Mouse (Mus musculus) Muller cell, postnatal 12 days (primary cell): ENCODE results near the gene Sptbn4.

Experiments used
- DNase-seq: peaks from one replicate; pipeline ENCODE4 v3.0.0-alpha.2; 2015; ENCODE audit errors: inconsistent ontology term

The Sptbn4 gene

GRCm38 (mm10) chr7:27474490-27474954 is 27.0 kb upstream of the Sptbn4 start:
- DNase-seq = peak; percentile 99

- no peak for DNase-seq
These were observed 26.5 kb upstream of the Sptbn4 start for GRCm38 (mm10) chr7:27473835-27474489.

DNA sequence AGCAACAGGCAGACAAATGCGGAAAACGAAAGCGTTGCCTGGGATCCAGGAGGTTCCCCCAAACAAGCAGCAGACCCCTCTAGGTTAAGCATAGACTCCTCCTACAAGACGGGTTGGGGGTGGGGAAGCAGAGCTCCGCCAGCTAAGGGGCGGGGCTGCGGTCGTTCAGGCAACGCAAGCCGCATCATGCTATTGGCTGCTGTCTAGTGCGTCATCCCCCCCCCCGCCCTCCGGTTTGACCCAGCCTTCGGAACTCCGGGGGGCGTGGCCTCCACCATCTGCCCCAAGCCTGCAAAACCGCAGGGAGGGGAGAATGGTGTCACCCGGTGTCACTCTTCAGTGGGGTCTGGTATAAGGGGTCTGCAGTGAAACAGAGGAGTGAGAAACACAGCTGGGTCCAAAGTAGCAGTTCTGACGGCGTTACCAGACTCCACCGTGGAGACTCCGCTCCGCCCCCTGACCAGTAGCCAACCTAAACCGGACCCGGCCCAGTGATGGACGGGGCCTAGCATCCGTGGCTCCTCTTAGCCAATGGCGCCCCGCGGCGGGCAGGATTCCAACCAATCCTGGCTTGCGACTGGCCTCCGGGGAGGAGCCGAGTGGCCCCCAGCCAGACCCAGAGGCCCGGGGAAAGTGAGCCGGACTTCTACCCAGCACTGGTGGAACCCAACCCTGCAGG is 25.8 kb upstream of the Sptbn4 start, which contains the start of gene Sertad3:
Gene Sertad3, plus strand, starts transcription at position 613 of the 679 bp plus-strand sequence.
- DNase-seq = peak; percentile 100

- no peak for DNase-seq
These were observed 25.1 kb upstream of the Sptbn4 start for GRCm38 (mm10) chr7:27472596-27472995.

- no peak for DNase-seq
These were observed 24.1 kb upstream of the Sptbn4 start for GRCm38 (mm10) chr7:27471390-27472120.

- no peak for DNase-seq
These were observed 20.2 kb upstream of the Sptbn4 start for GRCm38 (mm10) chr7:27467648-27468047.

- no peak for DNase-seq
These were observed 13.0 kb upstream of the Sptbn4 start for GRCm38 (mm10) chr7:27460477-27460876.

GRCm38 (mm10) chr7:27459640-27460039 is 12.2 kb upstream of the Sptbn4 start:
- no peak for DNase-seq

- no peak for DNase-seq
These were observed 11.1 kb upstream of the Sptbn4 start for GRCm38 (mm10) chr7:27458614-27459013.

DNA sequence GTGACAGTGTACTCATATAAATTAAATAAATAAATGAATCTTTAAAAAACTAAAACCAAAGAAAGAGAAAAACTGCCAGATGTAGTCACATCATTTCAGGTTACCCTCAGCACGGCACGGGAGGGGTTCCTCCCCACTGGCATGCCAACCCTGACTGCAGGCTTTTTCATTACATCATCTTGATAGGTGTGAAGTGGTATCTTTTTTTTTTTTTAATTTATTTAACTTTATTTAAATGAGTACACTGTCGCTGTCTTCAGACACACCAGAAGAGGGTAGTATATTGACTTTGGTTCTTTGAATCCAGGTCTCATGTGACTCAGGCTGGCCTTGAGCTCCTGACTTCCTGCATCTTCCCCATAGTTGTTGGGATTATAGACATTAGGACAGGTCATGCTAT is 7.8 kb upstream of the Sptbn4 start:
- no peak for DNase-seq

- no peak for DNase-seq
These were observed 7.1 kb upstream of the Sptbn4 start for GRCm38 (mm10) chr7:27454461-27455121.

DNA sequence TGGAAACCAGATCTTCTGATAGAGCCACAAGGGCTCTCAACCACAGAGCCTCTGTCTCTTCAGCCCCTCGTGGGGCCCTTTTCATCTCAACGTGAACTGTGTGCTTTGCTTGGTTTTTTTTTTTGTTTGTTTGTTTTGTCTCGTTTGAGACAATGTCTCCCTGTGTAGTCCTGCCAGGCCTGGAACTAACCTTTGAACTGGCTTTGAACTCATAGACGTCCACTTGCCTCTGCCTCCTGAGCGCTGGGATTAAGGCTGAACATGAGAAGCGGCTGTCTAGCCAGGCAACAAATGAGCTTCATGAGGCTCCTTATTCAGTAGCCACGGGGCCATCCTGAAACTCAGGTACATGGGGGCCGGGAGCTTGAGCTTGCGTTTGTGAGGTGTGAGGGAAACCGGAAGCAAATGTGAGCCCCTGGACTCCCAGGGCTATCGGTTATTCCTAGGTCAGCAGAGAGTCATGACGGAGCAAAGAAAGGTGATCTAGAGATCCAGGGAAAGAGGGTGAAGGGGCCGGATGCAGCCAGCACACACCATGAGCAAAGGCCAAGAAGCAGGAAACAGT is 4.8 kb upstream of the Sptbn4 start:
- DNase-seq = no peak

GRCm38 (mm10) chr7:27451359-27451758 is 3.9 kb upstream of the Sptbn4 start:
- no peak for DNase-seq

DNA sequence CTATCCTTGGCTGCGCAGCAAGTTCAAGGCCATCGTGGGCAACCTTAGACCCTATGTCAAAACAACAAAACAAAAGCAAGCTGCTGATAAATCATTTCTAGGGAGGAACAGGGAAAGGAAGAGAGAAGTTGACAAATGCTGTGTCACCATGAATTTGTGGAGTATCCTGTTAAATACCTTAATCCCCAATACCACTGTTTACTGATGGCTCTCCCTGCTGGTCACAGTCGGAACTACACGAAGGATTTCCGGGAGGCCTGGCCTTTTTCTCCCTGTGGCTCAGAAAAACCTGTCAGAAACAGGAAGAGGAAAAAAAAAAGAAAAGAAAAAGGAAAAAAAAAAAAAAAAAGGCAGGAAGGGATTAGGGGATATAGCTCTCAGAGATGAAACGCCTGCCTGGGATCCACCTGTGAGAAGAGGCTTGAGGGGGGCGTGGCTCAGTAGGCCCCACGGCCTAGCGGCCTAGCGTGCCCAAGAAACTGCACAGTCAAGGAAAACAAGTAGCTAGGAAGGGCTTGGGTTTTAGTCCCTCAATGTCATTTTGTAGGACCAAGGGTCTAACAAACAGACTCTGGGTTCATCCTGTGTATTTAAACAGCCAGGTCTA is 1.9 kb upstream of the Sptbn4 start:
- peak; percentile 36 for DNase-seq

DNA sequence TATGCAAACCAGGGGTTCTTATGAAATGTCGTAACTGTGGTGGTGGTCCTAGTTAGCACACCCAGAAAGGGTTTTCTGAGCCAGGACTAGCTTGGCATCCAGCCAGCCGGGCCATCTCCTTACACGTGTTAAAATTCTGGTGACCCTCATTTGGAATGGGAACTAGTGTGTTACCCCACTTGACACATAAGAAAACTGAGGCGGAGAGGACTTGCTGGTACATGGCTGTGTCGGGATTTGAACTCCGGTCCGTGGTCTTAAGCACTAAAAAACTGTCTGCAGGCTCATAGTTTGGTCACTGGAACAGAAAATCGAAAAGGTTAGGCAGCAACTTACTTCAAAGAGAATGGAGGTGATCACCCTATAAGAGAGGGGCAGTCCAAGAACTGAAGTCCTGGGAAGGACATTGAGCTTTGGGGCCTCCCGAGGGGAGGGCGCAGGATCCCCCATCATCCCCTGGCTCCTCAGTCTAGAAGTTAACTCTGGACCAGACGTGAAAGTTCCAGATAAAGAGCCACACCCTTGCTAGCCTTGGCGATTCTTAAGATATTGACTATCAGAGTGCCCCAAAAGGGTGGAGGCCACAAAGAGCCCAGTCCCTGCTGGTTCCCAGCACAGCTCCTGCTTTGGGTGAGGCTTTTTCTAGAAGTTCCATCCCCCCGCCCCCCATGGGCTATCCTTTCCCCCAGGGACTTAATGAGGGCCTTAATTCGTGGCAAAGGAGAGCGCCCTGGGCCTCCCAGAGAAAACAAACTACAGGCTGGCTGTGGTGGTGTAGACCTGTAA is 1.1 kb upstream of the Sptbn4 start:
- no peak for DNase-seq

DNA sequence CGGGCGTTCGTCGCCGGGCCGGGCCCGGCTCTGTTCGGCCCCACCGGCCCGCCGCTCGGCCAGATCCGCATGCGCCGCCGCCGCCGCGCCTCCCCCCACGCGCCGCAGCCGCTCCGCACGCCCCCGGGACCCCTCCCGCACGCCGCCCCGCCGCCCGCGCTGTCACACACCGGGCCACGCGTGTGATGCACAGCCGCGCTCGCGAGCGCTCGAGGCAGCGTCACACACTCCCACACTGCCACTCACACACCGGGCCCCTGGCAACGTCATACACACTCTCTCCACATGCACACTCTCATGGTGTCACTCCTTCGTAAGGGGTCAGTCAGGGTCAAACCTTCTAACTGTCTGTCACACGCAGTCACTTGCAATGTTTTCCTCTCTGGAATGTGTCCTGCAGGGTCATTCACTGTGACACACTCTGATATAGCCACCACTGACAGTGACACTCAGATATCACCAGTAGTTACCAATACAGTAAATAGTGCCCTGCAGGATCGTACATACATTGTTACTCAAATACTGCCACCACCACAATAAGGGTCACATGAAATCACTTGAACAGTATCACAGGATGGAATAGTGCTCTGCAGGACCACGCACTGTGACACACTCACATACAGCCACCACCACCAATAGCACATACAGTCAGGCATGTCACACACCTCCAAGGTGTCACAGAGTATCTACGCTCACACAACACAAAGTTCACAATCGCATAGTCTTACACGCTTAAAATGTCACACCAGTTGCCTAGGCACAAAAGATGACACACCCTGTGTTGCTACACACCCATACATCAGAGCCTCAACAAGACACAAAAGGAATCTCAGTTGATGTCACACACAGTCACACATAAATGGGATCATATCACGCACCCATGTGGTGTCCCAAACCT is 716 bp downstream of the Sptbn4 start:
- peak; percentile 45 for DNase-seq

- no peak for DNase-seq
These were observed 1.4 kb downstream of the Sptbn4 start for GRCm38 (mm10) chr7:27446051-27446450.

DNA sequence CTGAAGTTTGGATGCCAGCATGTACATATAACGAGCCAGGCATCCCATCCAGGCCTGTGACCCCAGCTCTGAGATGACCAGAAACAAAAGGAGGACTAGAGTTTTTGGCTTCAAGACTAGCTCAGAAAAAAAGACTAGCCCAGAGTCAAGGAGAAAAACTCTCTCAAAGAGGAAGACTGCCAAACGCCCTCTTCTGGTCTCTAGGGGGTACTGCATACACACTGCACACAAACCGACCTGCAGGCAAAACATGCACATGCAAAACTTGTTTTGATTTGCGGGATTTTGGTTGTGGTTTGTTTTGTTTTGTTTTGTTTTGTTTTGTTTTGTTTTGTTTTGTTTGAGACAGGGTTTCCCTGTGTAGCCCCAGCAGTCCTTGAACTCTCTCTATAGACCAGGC is 7.5 kb downstream of the Sptbn4 start:
- no peak for DNase-seq

- DNase-seq = no peak
These were observed 9.9 kb downstream of the Sptbn4 start for GRCm38 (mm10) chr7:27437544-27437943.
